Mouse (Mus musculus) stomach, embryonic 14.5 days (tissue): ENCODE data around the gene Tesc. TPM values are rescaled to one million over a fixed set of nuclear protein-coding genes. Genes with fewer than 3 reads are reported as not detected.
A peak's percentile ranks its signal among the peaks of the same experiment; 100 is the strongest.

Source experiments
- ATAC-seq: fragments of 200-750 bp; cut with Nextera tagmentation; 2 replicates; pipeline ENCODE4 v1.8.0; 2017; ENCODE audit warnings: low read depth, moderate TSS enrichment; ENCODE audit not compliant: insufficient number of reproducible peaks, insufficient read depth, low FRiP score
- H3K27ac ChIP-seq: fragments of 300-500 bp; sonication (generic); 2 replicates; pipeline ENCODE4 v1.5.1; 2014; ENCODE audit warnings: mild to moderate bottlenecking, low read length, moderate library complexity, mixed read lengths
- H3K27me3 ChIP-seq: fragments of 300-500 bp; sonication (generic); 2 replicates; pipeline ENCODE4 v1.6.1; 2014; ENCODE audit warnings: low read length, control low read depth, mixed read lengths; ENCODE audit not compliant: control insufficient read depth, insufficient read depth
- H3K36me3 ChIP-seq: fragments of 300-500 bp; sonication (generic); 2 replicates; pipeline ENCODE4 v1.6.1; 2014; ENCODE audit warnings: mild to moderate bottlenecking, control low read depth, low read length, moderate library complexity, mixed read lengths; ENCODE audit not compliant: control insufficient read depth, insufficient read depth
- H3K4me1 ChIP-seq: fragments of 300-500 bp; sonication (generic); 2 replicates; pipeline ENCODE4 v1.6.1; 2014; ENCODE audit warnings: low read length, control low read depth, mixed read lengths; ENCODE audit not compliant: control insufficient read depth, insufficient read depth
- H3K4me2 ChIP-seq: fragments of 300-500 bp; sonication (generic); replicated peaks from 2 replicates; pipeline ENCODE4 v1.6.1; 2014; ENCODE audit warnings: low read depth, low read length, control low read depth
- H3K4me3 ChIP-seq: fragments of 300-500 bp; sonication (generic); 2 replicates; pipeline ENCODE4 v1.5.1; 2014; ENCODE audit warnings: low read depth, low read length, control low read depth
- H3K9ac ChIP-seq: fragments of 300-500 bp; sonication (generic); replicated peaks from 2 replicates; pipeline ENCODE4 v1.6.1; 2014; ENCODE audit warnings: low read depth, mild to moderate bottlenecking, control low read depth, low read length, moderate library complexity, mixed read lengths
- H3K9me3 ChIP-seq: fragments of 300-500 bp; sonication (generic); 2 replicates; pipeline ENCODE4 v1.6.1; 2016; ENCODE audit warnings: low read depth, low read length, control low read depth; ENCODE audit not compliant: control insufficient read depth
- WGBS: fragments of 180-500 bp; shearing (Covaris S2); extraction: QIAGEN DNeasy Blood & Tissue Kit; methylation state at CpG from one replicate; pipeline ENCODE4 v1.1.7; 2014; 5-methylcytosine and 5-hydroxymethylcytosine counted together
- polyA plus RNA-seq: library from polyadenylated mRNA; unstranded; fragments of >200 nt; fragmentation: Nextera tagmentation; extraction: Ambion mirVana; gene quantifications from 2 replicates; pipeline ENCODE4 v1.2.1, GENCODE M21; 2014

The Tesc gene
- polyA plus RNA-seq, 1 experiment from 2014 or later, result 15.1 TPM

GRCm38 (mm10) chr5:118086956-118087355 is 59.4 kb downstream of the Tesc start:
- peaks cover 10% of the 10 kb centered on the region for H3K4me1 ChIP-seq
- no peaks in the 10 kb centered on the region for H3K9me3 ChIP-seq
- H3K27ac ChIP-seq, result no peak overlapping the region
- H3K4me2 ChIP-seq, result no peak overlapping the region
- no peaks in the 10 kb centered on the region for H3K27me3 ChIP-seq
- peaks cover 16% of the 10 kb centered on the region; the same call in 1 of the 2 replicates for H3K36me3 ChIP-seq
- no peak for ATAC-seq
- no peak overlapping the region for H3K9ac ChIP-seq
- no peak overlapping the region for H3K4me3 ChIP-seq
- WGBS, result 25% methylated on average over 7 of the region's 7 CpGs

GRCm38 (mm10) chr5:118089102-118089501 is 61.6 kb downstream of the Tesc start:
- no peak overlapping the region for H3K4me2 ChIP-seq
- peaks cover 8% of the 10 kb centered on the region for H3K4me1 ChIP-seq
- H3K9me3 ChIP-seq, result no peaks in the 10 kb centered on the region
- H3K36me3 ChIP-seq, result peaks cover 36% of the 10 kb centered on the region
- no peak overlapping the region for H3K27ac ChIP-seq
- ATAC-seq, result peak; percentile 25; the same call in 1 of the 2 replicates
- H3K27me3 ChIP-seq, result no peaks in the 10 kb centered on the region
- no peak overlapping the region for H3K9ac ChIP-seq
- 57% methylated on average over 7 of the region's 7 CpGs for WGBS
- H3K4me3 ChIP-seq, result no peak overlapping the region

GRCm38 (mm10) chr5:118090101-118090500 is 62.6 kb downstream of the Tesc start:
- H3K36me3 ChIP-seq, result peaks cover 36% of the 10 kb centered on the region
- H3K9me3 ChIP-seq, result no peaks in the 10 kb centered on the region
- H3K4me3 ChIP-seq, result no peak overlapping the region
- H3K27ac ChIP-seq, result no peak overlapping the region
- no peak overlapping the region for H3K9ac ChIP-seq
- no peak for ATAC-seq
- 94% methylated on average over 6 of the region's 6 CpGs for WGBS
- H3K4me1 ChIP-seq, result peaks cover 5% of the 10 kb centered on the region
- H3K4me2 ChIP-seq, result no peak overlapping the region
- no peaks in the 10 kb centered on the region for H3K27me3 ChIP-seq

- Histone ChIP-seq H3K9me3 (no peaks in the 10 kb centered on the region), H3K27me3 (no peaks in the 10 kb centered on the region), H3K36me3 (peaks cover 36% of the 10 kb centered on the region), H3K4me1 (peaks cover 5% of the 10 kb centered on the region), H3K27ac (no peak overlapping the region), H3K4me2 (no peak overlapping the region), H3K9ac (no peak overlapping the region), H3K4me3 (no peak overlapping the region)
- ATAC-seq, result no peak
- 97% methylated on average over 2 of the region's 2 CpGs for WGBS
Observed at GRCm38 (mm10) chr5:118090837-118091236, 63.3 kb downstream of the Tesc start.

- no peak for ATAC-seq
Observed at GRCm38 (mm10) chr5:118093321-118094035, 65.9 kb downstream of the Tesc start.

GRCm38 (mm10) chr5:118095433-118095832 is 67.9 kb downstream of the Tesc start:
- peaks cover 7% of the 10 kb centered on the region; the same call in 1 of the 2 replicates for H3K4me1 ChIP-seq
- H3K27me3 ChIP-seq, result no peaks in the 10 kb centered on the region
- no peak overlapping the region for H3K27ac ChIP-seq
- no peak overlapping the region for H3K4me2 ChIP-seq
- peaks cover 35% of the 10 kb centered on the region for H3K36me3 ChIP-seq
- ATAC-seq, result no peak
- WGBS, result 89% methylated on average over 11 of the region's 11 CpGs
- H3K9ac ChIP-seq, result no peak overlapping the region
- H3K4me3 ChIP-seq, result no peak overlapping the region
- H3K9me3 ChIP-seq, result no peaks in the 10 kb centered on the region

More at GRCm38 (mm10) chr5:118093321-118094035, 65.9 kb downstream of the Tesc start:
- Histone ChIP-seq H3K27ac (no peak overlapping the region), H3K9me3 (no peaks in the 10 kb centered on the region), H3K9ac (no peak overlapping the region), H3K27me3 (no peaks in the 10 kb centered on the region), H3K4me1 (no peaks in the 10 kb centered on the region), H3K4me2 (no peak overlapping the region), H3K36me3 (peaks cover 39% of the 10 kb centered on the region), H3K4me3 (no peak overlapping the region)
- 80% methylated on average over 11 of the region's 11 CpGs for WGBS

GRCm38 (mm10) chr5:118095849-118096248 is 68.3 kb downstream of the Tesc start:
- 87% methylated on average over 4 of the region's 4 CpGs for WGBS
- ATAC-seq, result no peak
- peaks cover 7% of the 10 kb centered on the region; the same call in 1 of the 2 replicates for H3K4me1 ChIP-seq
- H3K27me3 ChIP-seq, result no peaks in the 10 kb centered on the region
- H3K9me3 ChIP-seq, result no peaks in the 10 kb centered on the region
- H3K4me2 ChIP-seq, result no peak overlapping the region
- H3K36me3 ChIP-seq, result peaks cover 32% of the 10 kb centered on the region
- H3K27ac ChIP-seq, result no peak overlapping the region
- no peak overlapping the region for H3K9ac ChIP-seq
- H3K4me3 ChIP-seq, result no peak overlapping the region

- Histone ChIP-seq H3K27me3 (no peaks in the 10 kb centered on the region), H3K27ac (no peak overlapping the region), H3K4me2 (no peak overlapping the region), H3K9me3 (no peaks in the 10 kb centered on the region), H3K4me3 (no peak overlapping the region), H3K36me3 (peaks cover 29% of the 10 kb centered on the region), H3K4me1 (peaks cover 7% of the 10 kb centered on the region; the same call in 1 of the 2 replicates), H3K9ac (no peak overlapping the region)
- ATAC-seq, result no peak
- WGBS, result 80% methylated on average over 3 of the region's 3 CpGs
Observed at GRCm38 (mm10) chr5:118096317-118096716, 68.8 kb downstream of the Tesc start.
